Mouse (Mus musculus) cortical plate, adult 2 months (tissue): Measurements from ENCODE around the gene Ccdc54.

Experiments used
- CTCF ChIP-seq: fragments of 200-500 bp; IDR thresholded peaks from 2 replicates; pipeline ENCODE4 v1.5.1; 2011; ENCODE audit warnings: mild to moderate bottlenecking, control low read depth, low read length; ENCODE audit not compliant: insufficient read depth; ENCODE audit errors: extremely low read depth
- POLR2A ChIP-seq: fragments of 200-500 bp; IDR thresholded peaks from 2 replicates; pipeline ENCODE4 v1.6.1; 2011; ENCODE audit warnings: mild to moderate bottlenecking, low read length, control low read depth; ENCODE audit not compliant: insufficient read depth; ENCODE audit errors: extremely low read depth

- TF ChIP-seq CTCF (no peak), POLR2A (no peak)
Measured at GRCm38 (mm10) chr16:50591054-50591453, at the start of gene Ccdc54.
